Mouse (Mus musculus): Measurements from ENCODE around the gene Kxd1. TPM values are rescaled to one million over a fixed set of nuclear protein-coding genes. Genes with fewer than 3 reads are reported as not detected.
A peak's percentile ranks its signal among the peaks of the same experiment; 100 is the strongest.

The Kxd1 gene
- polyA plus RNA-seq, 1 experiment from 2014 or later, result 47.1 TPM

DNA sequence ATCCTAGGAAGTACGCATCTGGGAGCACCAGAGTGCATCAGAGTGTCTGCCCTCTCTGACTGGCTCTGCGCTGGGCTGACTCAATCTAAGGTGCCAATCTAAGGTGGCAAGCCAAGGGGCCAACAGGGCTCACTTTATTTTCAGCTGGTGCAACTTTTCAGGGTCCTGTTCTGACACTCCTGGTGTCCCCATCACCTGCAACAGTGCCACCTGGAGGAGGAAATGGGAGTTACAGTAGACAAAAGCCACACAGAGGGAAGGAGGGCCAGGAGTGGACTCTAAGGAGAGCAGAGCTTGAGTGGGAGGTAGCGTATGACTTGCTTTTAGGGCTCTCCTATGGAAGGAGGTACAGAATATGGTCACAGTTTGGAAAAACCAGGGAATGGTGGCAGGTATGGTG is 22.9 kb downstream of the Kxd1 start:
- no peak for ATAC-seq (ENCODE audit: low FRiP score, low TSS enrichment)
- H3K4me1 ChIP-seq (replicated peaks; ENCODE audit: control insufficient read depth, insufficient read depth), result peaks cover 3% of the 10 kb centered on the region
- H3K4me3 ChIP-seq (ENCODE audit: low read depth, low read length), result no peak overlapping the region
- TF ChIP-seq EP300 (optimal IDR thresholded peaks at IDR 0.05), result no peak
- peak; percentile 91 for TF ChIP-seq CTCF (IDR thresholded peaks at IDR 0.05; ENCODE audit: low read depth)
- DNase-seq (ENCODE audit: low spot score), result peak; percentile 78
- H3K9ac ChIP-seq (ENCODE audit: low read length), result no peak overlapping the region
- H3K27me3 ChIP-seq (ENCODE audit: control insufficient read depth, insufficient read depth, low read length), result peaks cover 4% of the 10 kb centered on the region; the same call in 1 of the 2 replicates
- no peak overlapping the region for H3K27ac ChIP-seq (replicated peaks)
- H3K36me3 ChIP-seq (ENCODE audit: control insufficient read depth, insufficient read depth, low read length), result peaks cover 12% of the 10 kb centered on the region; the same call in 1 of the 2 replicates
- no peak overlapping the region for H3K4me2 ChIP-seq (replicated peaks; ENCODE audit: low read depth)
- WGBS, result 81% methylated on average over 3 of the region's 3 CpGs
- H3K9me3 ChIP-seq (ENCODE audit: control insufficient read depth, low read length), result no peaks in the 10 kb centered on the region

DNA sequence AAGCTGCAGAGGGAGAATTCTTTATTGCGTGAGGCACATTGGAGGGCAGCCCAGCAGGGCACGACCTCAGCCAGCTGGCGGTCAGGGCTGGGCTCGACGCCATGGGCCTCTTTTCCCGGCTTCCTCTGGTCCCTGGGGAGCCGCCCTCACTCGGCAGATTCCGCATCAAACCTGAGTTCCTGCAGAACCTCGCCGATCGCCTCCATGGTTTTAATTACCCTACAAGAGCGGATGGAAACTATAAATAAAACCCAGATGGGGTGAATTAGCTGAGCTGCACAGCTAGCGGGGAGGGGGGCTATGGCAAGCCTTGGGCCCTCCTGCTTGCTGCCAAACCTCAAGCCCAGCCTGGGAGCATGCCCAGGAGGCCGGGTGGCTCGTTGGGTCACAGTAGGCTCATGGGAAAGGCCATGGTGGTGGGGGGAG is 23.5 kb downstream of the Kxd1 start:
- Histone ChIP-seq H3K27ac (replicated peaks) (no peak overlapping the region), H3K9ac (ENCODE audit: low read length) (no peak overlapping the region), H3K36me3 (ENCODE audit: control insufficient read depth, insufficient read depth, low read length) (peaks cover 12% of the 10 kb centered on the region; the same call in 1 of the 2 replicates), H3K4me2 (replicated peaks; ENCODE audit: low read depth) (no peak overlapping the region), H3K4me3 (ENCODE audit: low read depth, low read length) (no peak overlapping the region), H3K27me3 (ENCODE audit: control insufficient read depth, insufficient read depth, low read length) (peaks cover 4% of the 10 kb centered on the region; the same call in 1 of the 2 replicates), H3K4me1 (replicated peaks; ENCODE audit: control insufficient read depth, insufficient read depth) (peaks cover 3% of the 10 kb centered on the region), H3K9me3 (ENCODE audit: control insufficient read depth, low read length) (no peaks in the 10 kb centered on the region)
- TF ChIP-seq CTCF (IDR thresholded peaks at IDR 0.05; ENCODE audit: low read depth) (no peak), EP300 (optimal IDR thresholded peaks at IDR 0.05) (no peak)
- DNase-seq (ENCODE audit: low spot score), result peak; percentile 35
- WGBS, result 54% methylated on average over 16 of the region's 16 CpGs
- ATAC-seq (ENCODE audit: low FRiP score, low TSS enrichment), result no peak

DNA sequence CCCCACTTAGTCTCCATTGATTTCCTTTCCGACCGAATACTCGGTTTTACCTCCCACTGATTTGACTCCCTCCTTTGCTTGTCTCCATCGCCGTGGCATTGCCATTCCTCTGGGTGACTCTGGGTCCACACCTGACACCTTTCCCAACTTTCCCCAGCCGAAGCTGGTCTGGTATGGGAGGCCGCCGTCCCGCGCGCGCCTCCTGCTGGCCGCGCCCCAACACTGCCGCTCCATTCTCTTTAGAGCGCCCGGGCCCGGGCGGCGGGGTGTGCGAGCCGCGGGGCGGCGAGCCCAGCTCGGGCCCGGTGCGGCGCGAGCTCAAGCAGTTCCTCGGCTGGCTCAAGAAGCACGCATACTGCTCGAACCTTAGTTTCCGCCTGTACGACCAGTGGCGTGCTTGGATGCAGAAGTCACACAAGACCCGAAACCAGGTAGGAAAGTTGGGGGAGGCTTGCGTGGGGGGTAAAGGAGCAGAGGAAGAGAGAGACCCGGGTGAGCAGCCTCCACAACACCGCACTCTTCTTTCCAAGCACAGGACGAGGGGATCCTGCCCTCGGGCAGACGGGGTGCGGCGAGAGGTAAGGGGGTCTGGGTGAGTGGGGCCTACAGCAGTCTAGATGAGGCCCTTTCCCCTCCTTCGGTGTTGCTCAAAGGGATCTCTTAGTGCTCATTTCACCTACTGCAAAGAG is 24.6 kb downstream of the Kxd1 start:
- no peak overlapping the region for H3K27ac ChIP-seq (replicated peaks)
- DNase-seq (ENCODE audit: low spot score), result peak; percentile 85
- H3K9ac ChIP-seq (ENCODE audit: low read length), result no peak overlapping the region
- H3K4me1 ChIP-seq (replicated peaks; ENCODE audit: control insufficient read depth, insufficient read depth), result peaks cover 3% of the 10 kb centered on the region
- H3K4me3 ChIP-seq (ENCODE audit: low read depth, low read length), result no peak overlapping the region
- no peak for TF ChIP-seq EP300 (optimal IDR thresholded peaks at IDR 0.05)
- TF ChIP-seq CTCF (IDR thresholded peaks at IDR 0.05; ENCODE audit: low read depth), result peak; percentile 86
- H3K4me2 ChIP-seq (replicated peaks; ENCODE audit: low read depth), result 0 out of 2 replicates have a peak overlapping the region, but pooled peaks have one; percentile 11
- WGBS, result 18% methylated on average over 46 of the region's 46 CpGs
- H3K9me3 ChIP-seq (ENCODE audit: control insufficient read depth, low read length), result no peaks in the 10 kb centered on the region
- peaks cover 9% of the 10 kb centered on the region; the same call in 1 of the 2 replicates for H3K36me3 ChIP-seq (ENCODE audit: control insufficient read depth, insufficient read depth, low read length)
- ATAC-seq (ENCODE audit: low FRiP score, low TSS enrichment), result peak; percentile 28; the same call in 1 of the 2 replicates
- peaks cover 4% of the 10 kb centered on the region; the same call in 1 of the 2 replicates for H3K27me3 ChIP-seq (ENCODE audit: control insufficient read depth, insufficient read depth, low read length)

DNA sequence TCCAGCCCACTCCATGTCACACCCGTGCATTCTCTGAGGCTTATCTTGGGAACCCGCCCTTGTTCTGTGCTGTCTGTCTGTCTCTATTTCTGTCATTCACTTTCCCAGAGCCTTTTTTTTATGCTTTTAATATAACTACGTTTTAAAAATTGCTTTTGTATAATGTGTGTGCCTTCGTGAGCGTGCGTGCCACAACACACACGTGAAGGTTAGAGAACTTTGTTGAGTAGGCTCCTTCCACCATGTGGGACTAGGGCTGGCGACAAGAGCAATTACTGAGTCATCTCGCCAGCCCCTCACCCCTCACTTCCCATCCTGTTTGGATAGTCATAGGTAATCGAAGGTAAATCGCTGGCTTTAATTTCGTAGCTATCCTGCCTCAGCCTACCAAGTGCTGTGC is 25.2 kb downstream of the Kxd1 start:
- TF ChIP-seq EP300 (optimal IDR thresholded peaks at IDR 0.05) (no peak), CTCF (IDR thresholded peaks at IDR 0.05; ENCODE audit: low read depth) (no peak)
- peaks cover 4% of the 10 kb centered on the region; the same call in 1 of the 2 replicates for H3K27me3 ChIP-seq (ENCODE audit: control insufficient read depth, insufficient read depth, low read length)
- ATAC-seq (ENCODE audit: low FRiP score, low TSS enrichment) (no peak), DNase-seq (ENCODE audit: low spot score) (no peak)
- H3K36me3 ChIP-seq (ENCODE audit: control insufficient read depth, insufficient read depth, low read length), result peaks cover 5% of the 10 kb centered on the region; the same call in 1 of the 2 replicates
- no peak overlapping the region for H3K9ac ChIP-seq (ENCODE audit: low read length)
- no peaks in the 10 kb centered on the region for H3K9me3 ChIP-seq (ENCODE audit: control insufficient read depth, low read length)
- H3K4me3 ChIP-seq (ENCODE audit: low read depth, low read length), result no peak overlapping the region
- no peak overlapping the region for H3K27ac ChIP-seq (replicated peaks)
- peaks cover 3% of the 10 kb centered on the region for H3K4me1 ChIP-seq (replicated peaks; ENCODE audit: control insufficient read depth, insufficient read depth)
- no peak overlapping the region for H3K4me2 ChIP-seq (replicated peaks; ENCODE audit: low read depth)
- 48% methylated on average over 12 of the region's 12 CpGs for WGBS

DNA sequence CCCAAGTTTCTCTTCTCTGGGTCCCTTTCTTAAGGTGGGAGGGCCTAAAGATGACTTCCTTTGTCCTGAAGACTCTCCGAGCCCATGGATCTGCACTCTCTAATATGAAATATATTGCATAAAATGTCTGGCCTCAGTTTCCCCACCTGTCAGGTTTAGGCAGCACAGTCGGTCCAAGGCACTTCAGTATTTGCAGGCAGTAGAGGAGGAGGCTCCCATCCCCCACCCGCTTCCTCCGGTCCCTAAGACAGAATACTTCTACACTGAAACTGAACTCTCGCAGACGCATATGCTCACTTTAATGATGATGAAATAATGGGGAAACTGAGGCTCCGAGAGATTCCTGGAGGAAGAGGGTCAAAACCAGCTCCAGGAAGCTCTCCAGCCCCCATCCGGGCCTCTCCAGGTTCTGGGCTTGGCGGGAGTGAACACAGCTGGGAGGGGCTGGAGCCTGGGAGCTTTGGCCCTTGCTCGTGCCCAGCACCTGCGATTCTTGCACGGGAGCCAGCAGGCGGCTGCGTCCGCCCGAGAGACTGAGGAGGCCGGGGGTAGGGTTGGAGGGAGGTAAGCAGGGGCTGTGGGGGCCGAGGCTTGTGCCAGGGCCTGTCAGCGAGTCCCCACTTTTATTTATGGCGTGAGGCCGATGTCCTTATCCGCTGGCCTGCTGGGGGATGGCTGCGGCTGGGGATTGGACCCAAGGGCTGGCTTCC is 25.8 kb downstream of the Kxd1 start:
- Histone ChIP-seq H3K4me3 (ENCODE audit: low read depth, low read length) (no peak overlapping the region), H3K9ac (ENCODE audit: low read length) (0 out of 2 replicates have a peak overlapping the region, but pooled peaks have one; percentile 23), H3K27ac (replicated peaks) (no peak overlapping the region), H3K27me3 (ENCODE audit: control insufficient read depth, insufficient read depth, low read length) (peaks cover 4% of the 10 kb centered on the region; the same call in 1 of the 2 replicates), H3K4me2 (replicated peaks; ENCODE audit: low read depth) (no peak overlapping the region), H3K9me3 (ENCODE audit: control insufficient read depth, low read length) (no peaks in the 10 kb centered on the region), H3K4me1 (replicated peaks; ENCODE audit: control insufficient read depth, insufficient read depth) (peaks cover 3% of the 10 kb centered on the region), H3K36me3 (ENCODE audit: control insufficient read depth, insufficient read depth, low read length) (peaks cover 2% of the 10 kb centered on the region; the same call in 1 of the 2 replicates)
- no peak for TF ChIP-seq EP300 (optimal IDR thresholded peaks at IDR 0.05)
- TF ChIP-seq CTCF (IDR thresholded peaks at IDR 0.05; ENCODE audit: low read depth), result no peak
- 18% methylated on average over 23 of the region's 23 CpGs for WGBS
- ATAC-seq (ENCODE audit: low FRiP score, low TSS enrichment), result no peak
- peak; percentile 56 for DNase-seq (ENCODE audit: low spot score)
